Mouse (Mus musculus) CH12.LX (cell line): ENCODE measurements around the gene Oxsr1. TPM values are rescaled to one million over a fixed set of nuclear protein-coding genes. Genes with fewer than 3 reads are reported as not detected.

ENCODE experiments used
- DNase-seq: peaks from one replicate; pipeline ENCODE4 v3.0.0-alpha.2; 2013; ENCODE audit errors: extremely low read depth
- H3K27ac ChIP-seq: 2 replicates; pipeline ENCODE4 v1.5.1; 2012; ENCODE audit warnings: low read depth, mild to moderate bottlenecking, control low read depth, moderate library complexity; ENCODE audit not compliant: insufficient read depth
- H3K27me3 ChIP-seq: replicated peaks from 2 replicates; pipeline ENCODE3; 2012; ENCODE audit warnings: inconsistent platforms
- H3K36me3 ChIP-seq, 2 experiments: replicated peaks in 1 of 2; 2 replicates each; pipeline versions ENCODE3 to v1.6.1; 2012; ENCODE audit warnings: inconsistent platforms in 1 of 2, low read length in 1 of 2, mild to moderate bottlenecking in 1 of 2, mixed read lengths in 1 of 2, moderate library complexity in 1 of 2; ENCODE audit not compliant: control insufficient read depth in 1 of 2, insufficient read depth in 1 of 2
- H3K4me1 ChIP-seq, 2 experiments: 2 replicates each; pipeline ENCODE4 v1.6.1; 2012; ENCODE audit warnings: inconsistent platforms in 1 of 2, moderate library complexity in 1 of 2; ENCODE audit not compliant: insufficient read depth in 2 of 2, control insufficient read depth in 1 of 2
- H3K4me2 ChIP-seq: 2 replicates; pipeline ENCODE4 v1.6.1; 2012; ENCODE audit warnings: low read depth, mild to moderate bottlenecking, control low read depth; ENCODE audit not compliant: poor library complexity, insufficient read depth, severe bottlenecking
- H3K4me3 ChIP-seq, 3 experiments: fragments of 150-350 bp in 1 of 3; sonication (generic) in 1 of 3; replicated peaks in 1 of 3; 2 replicates each; pipeline versions ENCODE3 to v1.5.1; 2011 to 2012; ENCODE audit warnings: low read depth in 2 of 3, low read length in 2 of 3, mild to moderate bottlenecking in 2 of 3, moderate library complexity in 2 of 3, control low read depth in 1 of 3, improper control_type of control experiment in 1 of 3, inconsistent platforms in 1 of 3, mixed read lengths in 1 of 3; ENCODE audit not compliant: poor library complexity in 1 of 3
- H3K79me2 ChIP-seq: replicated peaks from 2 replicates; pipeline ENCODE4 v1.6.1; 2012; ENCODE audit warnings: mild to moderate bottlenecking, moderate library complexity; ENCODE audit not compliant: control insufficient read depth, poor library complexity, insufficient read depth, severe bottlenecking; ENCODE audit errors: extremely low read depth
- H3K9ac ChIP-seq: 2 replicates; pipeline ENCODE4 v1.6.1; 2012; ENCODE audit warnings: low read depth, mild to moderate bottlenecking, control low read depth, moderate library complexity; ENCODE audit not compliant: insufficient read depth
- H3K9me3 ChIP-seq: replicated peaks from 2 replicates; pipeline ENCODE3; 2012; ENCODE audit warnings: low read length, inconsistent platforms, mixed read lengths
- E2F4 ChIP-seq: IDR thresholded peaks from 2 replicates; pipeline ENCODE4 v1.6.1; 2011; ENCODE audit warnings: low read depth, low read length, improper control_type of control experiment; ENCODE audit not compliant: insufficient replicate concordance
- ELF1 ChIP-seq: IDR thresholded peaks from 2 replicates; pipeline ENCODE4 v1.6.1; 2014; ENCODE audit warnings: low read depth, mild to moderate bottlenecking, inconsistent platforms, low read length, improper control_type of control experiment
- EP300 ChIP-seq: IDR thresholded peaks from 2 replicates; pipeline ENCODE4 v1.6.1; 2011; ENCODE audit warnings: low read length, improper control_type of control experiment
- ETS1 ChIP-seq: conservative IDR thresholded peaks from 2 replicates; pipeline ENCODE4 v1.6.1; 2012; ENCODE audit warnings: low read depth, mild to moderate bottlenecking, inconsistent platforms, low read length, improper control_type of control experiment, moderate library complexity
- JUND ChIP-seq: conservative IDR thresholded peaks from 2 replicates; pipeline ENCODE4 v1.6.1; 2011; ENCODE audit warnings: low read depth, low read length, improper control_type of control experiment
- KAT2A ChIP-seq: IDR thresholded peaks from 2 replicates; pipeline ENCODE4 v1.6.1; 2012; ENCODE audit warnings: low read length, improper control_type of control experiment, inconsistent platforms; ENCODE audit not compliant: insufficient replicate concordance
- MAX ChIP-seq: IDR thresholded peaks from 2 replicates; pipeline ENCODE4 v1.6.1; 2011; ENCODE audit warnings: low read length, improper control_type of control experiment
- MYC ChIP-seq: IDR thresholded peaks from 2 replicates; pipeline ENCODE4 v1.6.1; 2011; ENCODE audit warnings: low read depth, mild to moderate bottlenecking, improper control_type of control experiment, low read length
- NRF1 ChIP-seq: IDR thresholded peaks from 2 replicates; pipeline ENCODE4 v1.6.1; 2014; ENCODE audit warnings: low read depth, mild to moderate bottlenecking, inconsistent platforms, low read length, improper control_type of control experiment, moderate library complexity
- RCOR1 ChIP-seq: conservative IDR thresholded peaks from 2 replicates; pipeline ENCODE4 v1.6.1; 2012; ENCODE audit warnings: low read depth, mild to moderate bottlenecking, inconsistent platforms, low read length, improper control_type of control experiment
- TCF12 ChIP-seq: IDR thresholded peaks from 2 replicates; pipeline ENCODE4 v1.6.1; 2014; ENCODE audit warnings: low read depth, mild to moderate bottlenecking, inconsistent platforms, low read length, improper control_type of control experiment
- USF1 ChIP-seq: IDR thresholded peaks from 2 replicates; pipeline ENCODE4 v1.6.1; 2014; ENCODE audit warnings: low read depth, mild to moderate bottlenecking, inconsistent platforms, low read length, improper control_type of control experiment
- ZC3H11A ChIP-seq: IDR thresholded peaks from 2 replicates; pipeline ENCODE4 v1.6.1; 2012; ENCODE audit warnings: low read depth, mild to moderate bottlenecking, inconsistent platforms, low read length, improper control_type of control experiment
- ZKSCAN1 ChIP-seq: IDR thresholded peaks from 2 replicates; pipeline ENCODE4 v1.6.1; 2012; ENCODE audit warnings: low read depth, inconsistent platforms, low read length, improper control_type of control experiment, borderline replicate concordance
- ZNF384 ChIP-seq: IDR thresholded peaks from 2 replicates; pipeline ENCODE4 v1.6.1; 2012; ENCODE audit warnings: low read depth, low read length, improper control_type of control experiment, inconsistent platforms
- dilution Hi-C: fragments of 300-500 bp; cut with MboI; formaldehyde crosslinking; loops from 2 replicates; pipeline ENCODE4 v1.14.3; 2020; ENCODE audit warnings: low sequenced_read_pairs; ENCODE audit not compliant: extremely low pct_unique_long_range_greater_than_20kb, extremely low pct_ligation_motif_present
- in situ Hi-C: fragments of 300-500 bp; cut with MboI; formaldehyde crosslinking; loops from 3 replicates; pipeline ENCODE4 v1.14.3; 2019; ENCODE audit warnings: low sequenced_read_pairs, low pct_ligation_motif_present, low pct_unique_long_range_greater_than_20kb, mixed read lengths
- polyA plus RNA-seq: library from polyadenylated mRNA; unstranded; fragments of >175 nt; gene quantifications from 2 replicates; pipeline ENCODE4 v1.2.1, GENCODE M21; 2012; ENCODE audit warnings: low read depth; ENCODE audit not compliant: insufficient read length
- total RNA-seq, 2 experiments: library from RNA; depleted of rRNA; stranded (reverse); fragments of 300-350 nt in 1 of 2; fragments of >200 nt in 1 of 2; gene quantifications; 2 replicates each; pipeline ENCODE4 v1.2.3; 2012 to 2014

Oxsr1 gene
- total and polyA plus RNA-seq, 3 experiments = 22.1 to 36.1 (median 33.3) TPM

- H3K4me2 ChIP-seq = no peak overlapping the region
- dilution Hi-C loops = no loop called here
- no peaks in the 10 kb centered on the region for H3K9me3 ChIP-seq
- TF ChIP-seq ETS1 = no peak
- TF ChIP-seq E2F4 = no peak
- TF ChIP-seq ZC3H11A = no peak
- no peak for TF ChIP-seq RCOR1
- TF ChIP-seq, all 38 proteins: peak for 0
- H3K9ac ChIP-seq = no peak overlapping the region
- no peak overlapping the region for H3K27ac ChIP-seq
- no peaks in the 10 kb centered on the region for H3K27me3 ChIP-seq
- H3K4me1 ChIP-seq = peaks cover 4% of the 10 kb centered on the region in 2 experiments; a peak in 2 of 4 replicates
- DNase-seq = no peak
- in situ Hi-C loops = loop anchor here (10.0 kb wide), 1 partner anchor 201 kb away; the partner anchor contains the start of genes Acaa1b and Gm47289
- H3K4me3 ChIP-seq = no peak overlapping the region
- H3K79me2 ChIP-seq = no peaks in the 10 kb centered on the region
- peaks cover 10 to 13% of the 10 kb centered on the region in 2 experiments for H3K36me3 ChIP-seq
Observed at GRCm38 (mm10) chr9:119355943-119356342, 33.7 kb upstream of the Oxsr1 start.

- DNase-seq = no peak
- dilution Hi-C loops = no loop called here
- Histone ChIP-seq H3K27me3 (no peaks in the 10 kb centered on the region), H3K9me3 (no peaks in the 10 kb centered on the region), H3K27ac (no peak overlapping the region), H3K4me2 (no peak overlapping the region), H3K4me3 (no peak overlapping the region), H3K36me3 (peaks cover 16 to 20% of the 10 kb centered on the region in 2 experiments), H3K9ac (no peak overlapping the region), H3K4me1 (peaks cover 4% of the 10 kb centered on the region in 2 experiments; a peak in 2 of 4 replicates), H3K79me2 (no peaks in the 10 kb centered on the region)
- TF ChIP-seq MYC (no peak), KAT2A (no peak), MAX (no peak), ZNF384 (no peak), USF1 (no peak), ZKSCAN1 (no peak), JUND (no peak), EP300 (no peak), ELF1 (no peak), NRF1 (no peak), TCF12 (no peak)
- in situ Hi-C loops = loop anchor here (10.0 kb wide), 1 partner anchor 199 kb away; the partner anchor contains the start of genes Acaa1b and Gm47289
Observed at GRCm38 (mm10) chr9:119353926-119354325, 31.7 kb upstream of the Oxsr1 start.
